Mouse (Mus musculus): ENCODE measurements around the gene Cpa3. TPM values are rescaled to one million over a fixed set of nuclear protein-coding genes. Genes with fewer than 3 reads are reported as not detected.

Gene Cpa3
- polyA plus RNA-seq (2014; fragmentation: Illumina TruSeq; extraction: RNeasy Lipid Tissue Mini Kit (QIAGEN cat#74804); ENCODE audit: low read depth, low replicate concordance) = 6.7 TPM

DNA sequence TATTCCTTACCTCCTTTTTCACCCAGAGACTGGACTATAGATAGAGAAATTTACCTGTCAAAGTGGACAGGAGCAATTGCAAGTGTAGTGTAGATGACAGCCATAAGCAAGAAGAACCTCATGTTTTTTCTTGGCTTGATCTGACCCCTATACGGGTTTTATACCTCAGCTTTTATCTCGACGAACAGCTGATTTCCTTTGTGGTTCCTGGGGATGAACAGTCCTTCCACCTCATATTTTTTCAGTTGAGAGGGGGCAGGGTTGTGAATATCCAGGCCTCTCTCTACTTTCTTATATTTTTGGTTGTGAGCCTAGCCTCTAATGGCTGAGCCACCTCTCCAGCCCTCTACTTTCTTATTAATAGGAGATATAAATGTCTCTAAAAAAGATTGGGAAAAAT lies at the start of gene Cpa3:
Gene Cpa3 (minus strand): TSS at position 132 of the 400 bp plus-strand sequence.

DNA sequence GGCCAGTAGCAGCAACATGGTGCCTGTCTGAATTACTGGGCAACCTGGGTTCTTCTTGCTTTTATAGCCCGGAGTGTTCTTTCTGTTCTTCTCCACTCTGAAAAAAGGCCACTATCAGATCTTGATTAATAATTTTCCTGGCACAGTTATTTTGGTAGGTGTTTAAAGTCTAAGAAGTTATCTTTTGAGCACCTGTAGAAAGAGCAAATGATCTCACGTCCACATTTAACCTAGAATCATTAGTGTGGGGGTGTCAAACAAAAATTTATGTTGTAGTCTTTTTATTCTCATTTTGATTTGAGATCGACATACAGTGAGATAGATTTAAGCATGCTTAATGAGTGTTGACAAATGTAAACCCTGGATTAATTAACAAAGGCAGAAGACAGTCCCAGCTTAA lies 33.7 kb upstream of the Cpa3 start, which contains the start of gene Cpb1:
Gene Cpb1 (minus strand): TSS at position 101 of the 400 bp plus-strand sequence.

Other genes starting within 250 kb of the Cpa3 start
- 32.2 TPM for gene Hps3, start 206.9 kb downstream of the Cpa3 start, polyA plus RNA-seq (2014; fragmentation: Illumina TruSeq; extraction: RNeasy Lipid Tissue Mini Kit (QIAGEN cat#74804); ENCODE audit: low read depth, low replicate concordance)
- gene Hltf, start 184.4 kb downstream of the Cpa3 start, polyA plus RNA-seq (2014; fragmentation: Illumina TruSeq; extraction: RNeasy Lipid Tissue Mini Kit (QIAGEN cat#74804); ENCODE audit: low read depth, low replicate concordance) = 90.4 TPM
- 92.1 TPM for gene Gyg, start 86.9 kb downstream of the Cpa3 start, polyA plus RNA-seq (2014; fragmentation: Illumina TruSeq; extraction: RNeasy Lipid Tissue Mini Kit (QIAGEN cat#74804); ENCODE audit: low read depth, low replicate concordance)
- 10.3 TPM for gene Cpb1, start 33.6 kb upstream of the Cpa3 start, polyA plus RNA-seq (2014; fragmentation: Illumina TruSeq; extraction: RNeasy Lipid Tissue Mini Kit (QIAGEN cat#74804); ENCODE audit: low read depth, low replicate concordance)
- gene Agtr1b, start 125.0 kb upstream of the Cpa3 start, polyA plus RNA-seq (2014; fragmentation: Illumina TruSeq; extraction: RNeasy Lipid Tissue Mini Kit (QIAGEN cat#74804); ENCODE audit: low read depth, low replicate concordance) = 1.2 TPM